Mouse (Mus musculus): ENCODE data around the gene Gm20937.
"Not testable (repeated sequence)": the region's sequence is repeated elsewhere in the genome, so short reads cannot be mapped to it uniquely, and the experiment has no call there.

Gene Gm20937

DNA sequence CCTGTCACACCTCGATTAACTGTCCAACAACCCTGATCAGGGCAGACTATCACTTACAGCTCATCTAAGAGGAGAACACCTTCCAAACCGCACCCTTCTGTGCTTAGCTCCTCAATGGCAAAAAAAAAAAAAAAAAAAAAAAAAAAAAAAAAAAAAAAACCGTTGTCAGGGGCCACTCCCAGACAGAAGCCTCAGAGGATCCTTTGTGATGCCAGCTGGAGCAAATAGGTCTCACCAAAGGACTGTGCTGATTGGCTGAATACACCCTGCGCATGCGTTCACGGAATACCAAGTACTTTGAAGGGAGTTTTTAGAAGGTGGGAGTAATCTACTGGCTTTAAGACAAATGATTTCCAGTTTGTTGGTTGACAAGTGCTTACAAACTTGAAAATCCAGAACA lies at the start of gene Gm20937:
TSS of gene Gm20937 (minus strand) at position 101 of the 400 bp plus-strand sequence.
- not testable (repeated sequence) for DNase-seq (ENCODE audit: low spot score)

Data from spleen, adult 12 weeks (tissue).